Mouse (Mus musculus) adipocyte (in vitro differentiated cells): Measurements from ENCODE around the gene Elmo2.

ENCODE experiments used
- DNase-seq: peaks from one replicate; pipeline ENCODE4 v3.0.0-alpha.2; 2016; ENCODE audit warnings: low spot score

The Elmo2 gene

GRCm38 (mm10) chr2:165288315-165289031 lies 37.8 kb downstream of the Elmo2 start:
- DNase-seq, result peak; percentile 97

- DNase-seq, result peak; percentile 92
Observed at GRCm38 (mm10) chr2:165287202-165287984, 38.9 kb downstream of the Elmo2 start, which contains the start of gene Slc35c2. Gene Slc35c2, minus strand, starts transcription at chr2:165287869.

GRCm38 (mm10) chr2:165286361-165287201 lies 39.7 kb downstream of the Elmo2 start:
- peak; percentile 33 for DNase-seq

- no peak for DNase-seq
Observed at GRCm38 (mm10) chr2:165285621-165286020, 40.7 kb downstream of the Elmo2 start.

GRCm38 (mm10) chr2:165285034-165285433 lies 41.2 kb downstream of the Elmo2 start:
- no peak for DNase-seq

- DNase-seq, result no peak
Observed at GRCm38 (mm10) chr2:165284377-165284776, 41.9 kb downstream of the Elmo2 start.

GRCm38 (mm10) chr2:165283644-165284043 lies 42.6 kb downstream of the Elmo2 start:
- DNase-seq, result no peak

- DNase-seq, result no peak
Observed at GRCm38 (mm10) chr2:165281779-165282311, 44.4 kb downstream of the Elmo2 start.

GRCm38 (mm10) chr2:165279351-165279750 lies 46.9 kb downstream of the Elmo2 start:
- no peak for DNase-seq

- no peak for DNase-seq
Observed at GRCm38 (mm10) chr2:165277188-165277740, 49.0 kb downstream of the Elmo2 start.

GRCm38 (mm10) chr2:165275824-165276223 lies 50.5 kb downstream of the Elmo2 start:
- DNase-seq, result peak; percentile 58

GRCm38 (mm10) chr2:165275124-165275640 lies 51.1 kb downstream of the Elmo2 start:
- no peak for DNase-seq

- DNase-seq, result no peak
Observed at GRCm38 (mm10) chr2:165273589-165273988, 52.7 kb downstream of the Elmo2 start.

GRCm38 (mm10) chr2:165271326-165271725 lies 55.0 kb downstream of the Elmo2 start:
- no peak for DNase-seq

GRCm38 (mm10) chr2:165270858-165271257 lies 55.4 kb downstream of the Elmo2 start:
- DNase-seq, result no peak

- no peak for DNase-seq
Observed at GRCm38 (mm10) chr2:165266739-165267138, 59.5 kb downstream of the Elmo2 start.

GRCm38 (mm10) chr2:165263861-165264260 lies 62.4 kb downstream of the Elmo2 start:
- DNase-seq, result no peak

- no peak for DNase-seq
Observed at GRCm38 (mm10) chr2:165262274-165262990, 63.8 kb downstream of the Elmo2 start.

GRCm38 (mm10) chr2:165259859-165260258 lies 66.4 kb downstream of the Elmo2 start:
- DNase-seq, result no peak

GRCm38 (mm10) chr2:165258321-165258720 lies 68.0 kb downstream of the Elmo2 start:
- no peak for DNase-seq
